Mouse (Mus musculus): ENCODE measurements around the gene Hist1h2ab. TPM values are rescaled to one million over a fixed set of nuclear protein-coding genes. Genes with fewer than 3 reads are reported as not detected.
A peak's percentile ranks its signal among the peaks of the same experiment; 100 is the strongest.

Hist1h2ab gene
- total RNA-seq, 2 experiments from 2014 or later = 24.4 to 27.3 TPM

- Histone ChIP-seq H3K4me3 (no peak overlapping the region; the same call in 1 of the 2 replicates), H3K27ac (no peak overlapping the region)
- no peak for DNase-seq (ENCODE audit: low spot score in 2 of 2)
- no peak for TF ChIP-seq CTCF (conservative IDR thresholded peaks at IDR 0.05)
Observed at GRCm38 (mm10) chr13:23740910-23741309, 10.0 kb upstream of the Hist1h2ab start.

DNA sequence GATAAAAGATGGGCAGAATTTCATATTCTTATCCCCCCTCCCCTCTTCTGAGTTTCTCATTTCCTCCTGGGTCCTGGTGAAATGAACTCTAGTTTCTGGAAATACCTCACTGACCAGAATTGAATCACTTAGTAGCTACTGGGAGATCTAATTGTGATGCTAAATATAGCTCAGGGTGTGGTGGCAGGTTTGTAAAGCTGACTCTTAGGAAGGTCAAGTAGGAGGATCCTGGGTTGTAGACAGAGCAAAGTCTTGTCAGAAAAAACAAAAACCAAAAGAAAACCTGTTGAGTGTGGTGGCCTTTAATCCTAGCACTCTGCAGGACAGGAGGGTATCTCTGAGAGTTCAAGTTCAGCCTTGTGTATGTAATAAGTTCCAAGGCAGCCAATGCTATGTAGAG lies 8.9 kb upstream of the Hist1h2ab start:
- no peak overlapping the region for H3K4me3 ChIP-seq
- TF ChIP-seq CTCF (conservative IDR thresholded peaks at IDR 0.05) = no peak
- DNase-seq (ENCODE audit: low spot score in 2 of 2) = no peak
- H3K27ac ChIP-seq = no peak overlapping the region

DNA sequence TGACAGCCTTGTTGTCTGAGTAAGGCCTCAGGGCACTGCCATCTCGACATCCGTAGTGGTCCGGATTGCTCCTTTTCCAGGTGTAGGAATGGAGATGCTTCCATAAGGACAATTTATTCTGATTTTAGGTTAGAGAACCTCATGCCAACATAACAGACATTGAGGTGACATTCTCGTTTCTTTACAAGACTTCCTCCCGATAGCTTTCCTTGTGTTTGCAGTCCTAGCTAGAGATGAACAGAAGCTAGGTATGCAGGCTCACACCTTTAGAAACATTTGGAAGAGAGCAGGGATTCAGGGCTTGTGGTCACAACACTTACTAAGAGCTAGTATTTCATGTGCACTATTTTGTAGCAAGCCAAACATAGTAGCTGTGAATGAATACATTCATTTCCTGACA lies 7.7 kb upstream of the Hist1h2ab start:
- no peak for TF ChIP-seq CTCF (conservative IDR thresholded peaks at IDR 0.05)
- H3K27ac ChIP-seq = no peak overlapping the region
- H3K4me3 ChIP-seq = no peak overlapping the region
- no peak for DNase-seq (ENCODE audit: low spot score in 2 of 2)

DNA sequence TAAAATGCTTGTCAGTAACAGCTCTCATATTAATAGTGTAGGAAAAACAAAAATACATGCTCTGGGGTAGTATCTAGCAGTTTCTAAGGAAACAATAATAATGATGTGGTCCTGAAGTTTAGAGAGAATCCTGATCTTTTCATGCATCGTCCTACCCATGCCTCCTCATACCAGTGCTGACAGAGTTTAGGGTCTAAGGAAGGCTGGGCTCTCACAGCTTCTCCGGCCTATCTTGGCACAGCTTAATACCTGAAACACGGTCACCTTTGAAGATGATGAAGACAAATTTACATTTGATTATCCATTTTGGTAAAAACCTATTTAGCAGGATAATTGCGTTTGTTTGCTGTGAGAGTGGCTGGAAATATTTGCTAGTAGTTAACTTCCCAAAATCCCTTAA lies 7.0 kb upstream of the Hist1h2ab start:
- Histone ChIP-seq H3K4me3 (no peak overlapping the region), H3K27ac (no peak overlapping the region)
- DNase-seq (ENCODE audit: low spot score in 2 of 2) = no peak
- TF ChIP-seq CTCF (conservative IDR thresholded peaks at IDR 0.05) = no peak

DNA sequence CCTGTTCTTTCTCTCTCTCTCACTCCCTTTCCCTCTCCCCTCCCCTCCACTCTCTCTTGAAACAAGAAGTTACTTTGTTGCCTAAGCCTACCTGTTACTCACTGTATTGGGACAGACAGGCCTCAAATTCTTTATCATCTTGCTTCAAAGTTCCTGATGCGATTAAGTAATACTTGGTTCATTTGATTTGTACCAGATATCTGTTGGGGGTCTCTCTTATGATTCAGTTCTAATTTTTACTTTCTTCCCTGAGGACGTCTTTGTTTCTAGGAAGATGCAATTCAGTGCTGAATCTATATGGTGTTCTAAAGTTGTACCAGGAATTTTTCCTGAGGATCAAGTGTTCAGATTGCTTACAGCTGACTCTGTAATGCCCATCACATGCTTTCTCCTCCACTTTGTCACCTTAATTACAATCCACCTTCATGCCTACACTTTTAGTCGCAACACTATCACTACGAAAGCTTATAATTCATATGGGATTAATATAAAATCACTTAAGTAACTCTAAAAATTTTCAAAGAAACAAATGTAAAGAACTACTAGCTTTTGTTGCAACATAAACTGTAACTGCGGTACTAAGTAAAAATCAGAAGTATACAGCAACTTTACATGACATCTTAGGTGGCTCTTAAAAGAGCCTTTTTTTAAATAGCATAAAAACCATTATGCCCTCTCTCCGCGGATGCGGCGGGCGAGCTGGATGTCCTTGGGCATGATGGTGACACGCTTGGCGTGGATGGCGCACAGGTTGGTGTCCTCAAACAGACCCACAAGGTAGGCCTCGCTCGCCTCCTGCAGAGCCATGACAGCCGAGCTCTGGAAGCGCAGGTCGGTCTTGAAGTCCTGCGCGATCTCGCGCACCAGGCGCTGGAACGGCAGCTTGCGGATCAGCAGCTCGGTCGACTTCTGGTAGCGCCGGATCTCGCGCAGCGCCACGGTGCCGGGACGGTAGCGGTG lies 6.2 kb upstream of the Hist1h2ab start:
- Histone ChIP-seq H3K27ac (no peak overlapping the region), H3K4me3 (peak overlapping the region; percentile 59; the same call in 1 of the 2 replicates)
- TF ChIP-seq CTCF (conservative IDR thresholded peaks at IDR 0.05) = no peak
- DNase-seq (ENCODE audit: low spot score in 2 of 2) = no peak

DNA sequence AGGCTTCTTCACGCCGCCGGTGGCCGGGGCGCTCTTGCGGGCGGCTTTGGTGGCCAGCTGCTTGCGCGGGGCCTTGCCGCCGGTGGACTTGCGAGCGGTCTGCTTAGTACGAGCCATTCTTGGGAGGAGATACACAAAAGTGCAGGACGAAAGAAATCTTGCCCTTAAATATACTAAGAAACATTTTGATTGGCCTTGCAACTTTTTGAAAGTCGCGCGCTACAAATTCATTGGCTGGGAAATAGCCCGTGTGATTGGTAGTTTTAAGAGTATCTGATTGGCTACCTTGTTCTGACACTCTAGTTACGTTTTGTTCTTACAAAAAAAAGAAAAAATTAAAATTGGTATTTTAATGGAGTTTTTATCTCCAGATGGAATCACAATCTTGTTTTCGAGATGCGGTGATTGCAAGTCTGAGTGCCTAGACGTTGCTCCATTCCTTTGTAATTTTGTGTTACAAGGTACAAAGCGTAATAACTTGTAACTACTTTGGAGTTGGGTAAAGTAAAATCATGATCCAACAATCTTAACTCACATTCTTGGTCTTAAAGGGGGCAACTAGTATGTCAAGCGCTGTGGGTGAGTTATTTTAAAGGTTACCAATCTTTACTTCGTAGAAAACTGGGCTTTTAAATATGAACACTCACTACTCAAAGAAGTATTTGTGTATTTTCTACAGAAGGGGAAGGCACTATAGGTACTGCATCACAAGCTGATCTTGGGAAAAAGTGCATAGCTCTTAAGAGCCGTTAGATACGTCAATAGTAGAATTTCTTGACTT lies 5.4 kb upstream of the Hist1h2ab start, which contains the start of gene Hist1h3c:
Hist1h3c (minus strand) TSS at position 222 of the 781 bp plus-strand sequence.
- H3K4me3 ChIP-seq = peak within 1 kb of the TSS; percentile 59
- peak; percentile 82 to 83 for DNase-seq (ENCODE audit: low spot score in 2 of 2)
- TF ChIP-seq CTCF (conservative IDR thresholded peaks at IDR 0.05) = peak; percentile 33
- H3K27ac ChIP-seq = peak within 1 kb of the TSS; percentile 91

- peak within 1 kb of the TSS; percentile 91 for H3K27ac ChIP-seq
- peak within 1 kb of the TSS; percentile 59 for H3K4me3 ChIP-seq
- TF ChIP-seq CTCF (conservative IDR thresholded peaks at IDR 0.05) = peak; percentile 50
- DNase-seq (ENCODE audit: low spot score in 2 of 2) = peak; percentile 52 to 87
Observed at GRCm38 (mm10) chr13:23746201-23747080, 4.5 kb upstream of the Hist1h2ab start, which contains the start of gene Hist1h2bb. Hist1h2bb (plus strand) TSS chr13:23746734.

DNA sequence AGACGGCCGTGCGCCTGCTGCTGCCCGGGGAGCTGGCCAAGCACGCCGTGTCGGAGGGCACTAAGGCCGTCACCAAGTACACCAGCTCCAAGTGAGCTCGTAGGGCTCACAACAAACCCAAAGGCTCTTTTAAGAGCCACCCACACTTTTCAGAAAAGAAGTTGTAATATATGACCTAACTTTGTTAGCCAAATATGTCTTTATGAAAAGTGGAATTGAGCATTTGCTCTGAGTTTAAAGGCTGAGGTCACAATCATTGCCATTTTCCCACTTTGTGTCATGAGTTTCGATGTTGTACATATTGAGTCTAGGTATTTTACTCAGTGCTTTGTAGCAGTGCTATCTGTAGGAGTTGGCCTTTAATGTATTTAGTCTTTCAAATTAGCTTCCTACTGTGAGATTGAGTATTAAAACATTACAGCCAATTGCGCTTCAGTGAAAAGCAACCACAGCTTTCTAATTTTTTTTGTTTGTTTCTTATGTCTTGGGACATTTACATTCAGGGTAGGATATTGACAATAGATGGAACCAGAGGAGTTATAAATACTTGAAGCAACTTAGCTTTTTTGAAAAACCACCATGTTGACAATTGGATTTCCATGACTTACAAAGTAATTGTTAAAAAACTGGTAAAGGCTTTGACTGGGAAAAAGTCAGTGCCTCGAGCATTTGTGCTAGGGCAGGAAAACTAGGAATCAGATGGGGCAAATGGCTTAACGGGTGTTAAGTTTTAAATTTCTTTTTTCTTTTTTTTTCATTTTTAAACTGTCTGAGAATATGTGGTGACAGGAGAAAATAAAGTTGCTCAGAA lies 3.6 kb upstream of the Hist1h2ab start:
- DNase-seq (ENCODE audit: low spot score in 2 of 2) = no peak
- peak overlapping the region; percentile 59 for H3K4me3 ChIP-seq
- H3K27ac ChIP-seq = peak overlapping the region; percentile 91
- no peak for TF ChIP-seq CTCF (conservative IDR thresholded peaks at IDR 0.05)

GRCm38 (mm10) chr13:23747892-23748288 lies 3.0 kb upstream of the Hist1h2ab start:
- no peak for DNase-seq (ENCODE audit: low spot score in 2 of 2)
- TF ChIP-seq CTCF (conservative IDR thresholded peaks at IDR 0.05) = no peak
- H3K4me3 ChIP-seq = no peak overlapping the region
- H3K27ac ChIP-seq = peak overlapping the region; percentile 91

GRCm38 (mm10) chr13:23749563-23750121 lies 1.3 kb upstream of the Hist1h2ab start:
- Histone ChIP-seq H3K4me3 (no peak overlapping the region), H3K27ac (peak overlapping the region; percentile 93)
- DNase-seq (ENCODE audit: low spot score in 2 of 2) = no peak
- no peak for TF ChIP-seq CTCF (conservative IDR thresholded peaks at IDR 0.05)

GRCm38 (mm10) chr13:23751478-23751956 lies 591 bp downstream of the Hist1h2ab start:
- H3K4me3 ChIP-seq = peak overlapping the region; percentile 35
- no peak for DNase-seq (ENCODE audit: low spot score in 2 of 2)
- TF ChIP-seq CTCF (conservative IDR thresholded peaks at IDR 0.05) = no peak; the same call in none of the 2 replicates
- peak overlapping the region; percentile 93 for H3K27ac ChIP-seq

All from layer of hippocampus, adult 2 months (tissue).